Mouse (Mus musculus): ENCODE measurements around the gene Abca8b. TPM values are rescaled to one million over a fixed set of nuclear protein-coding genes. Genes with fewer than 3 reads are reported as not detected.
"Not testable (repeated sequence)": the region's sequence is repeated elsewhere in the genome, so short reads cannot be mapped to it uniquely, and the experiment has no call there.

Abca8b gene
- polyA plus RNA-seq, 1 experiment from 2014 or later = 1.7 TPM

GRCm38 (mm10) chr11:109970521-109970920 is 25.1 kb downstream of the Abca8b start:
- WGBS = 84% methylated on average over 4 of the region's 4 CpGs

DNA sequence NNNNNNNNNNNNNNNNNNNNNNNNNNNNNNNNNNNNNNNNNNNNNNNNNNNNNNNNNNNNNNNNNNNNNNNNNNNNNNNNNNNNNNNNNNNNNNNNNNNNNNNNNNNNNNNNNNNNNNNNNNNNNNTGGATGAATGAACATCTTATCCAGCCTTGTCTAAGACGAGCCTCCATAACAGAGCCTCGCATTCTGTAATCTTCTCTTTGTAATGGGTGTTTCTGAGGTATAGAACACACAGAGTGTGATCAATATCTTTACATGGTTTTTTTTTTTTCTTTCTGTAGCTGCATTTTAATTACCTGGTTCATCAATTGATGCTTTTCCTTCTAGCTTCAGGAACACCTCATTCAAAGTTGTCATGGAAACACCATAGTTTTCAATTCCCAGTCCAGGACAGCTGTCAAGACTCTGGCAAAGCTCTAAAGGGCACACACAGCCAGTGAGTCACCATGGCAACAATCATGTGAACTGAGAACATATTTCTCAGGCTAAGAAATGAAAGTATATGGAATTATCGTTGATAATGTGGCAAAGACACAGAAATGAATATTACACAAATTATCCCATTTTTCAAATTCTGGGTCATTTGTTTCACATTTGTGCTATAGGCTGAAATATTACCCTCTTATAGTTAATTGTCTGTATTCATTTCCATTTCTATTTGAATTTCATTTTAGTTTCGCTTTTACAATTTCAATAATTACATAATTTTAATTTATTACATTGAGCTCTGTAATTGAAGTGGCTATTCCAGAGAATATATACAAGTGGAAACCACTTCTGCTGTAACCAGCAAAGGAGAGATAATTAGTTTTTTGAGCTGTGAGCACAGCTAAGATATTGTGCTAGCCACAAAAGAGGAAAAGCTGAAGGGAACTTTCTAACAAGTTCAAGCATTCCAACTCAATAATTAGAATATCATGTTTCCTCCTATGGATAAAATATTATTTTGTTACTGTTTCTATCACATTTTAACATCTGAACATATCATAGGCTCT is 33.9 kb downstream of the Abca8b start:
- H3K9ac ChIP-seq (replicated peaks) = no peak overlapping the region
- ATAC-seq (ENCODE audit: insufficient number of reproducible peaks, insufficient read depth, low FRiP score, low TSS enrichment, low read depth) = no peak
- WGBS = 88% methylated on average over 4 of the region's 4 CpGs

More at GRCm38 (mm10) chr11:109970521-109970920, 25.1 kb downstream of the Abca8b start:
- Histone ChIP-seq H3K27ac (no peak overlapping the region), H3K4me2 (no peak overlapping the region), H3K9me3 (peaks cover 4% of the 10 kb centered on the region; the same call in 1 of the 2 replicates), H3K4me3 (replicated peaks) (no peak overlapping the region), H3K4me1 (replicated peaks) (no peaks in the 10 kb centered on the region), H3K36me3 (no peaks in the 10 kb centered on the region), H3K9ac (replicated peaks) (no peak overlapping the region), H3K27me3 (no peaks in the 10 kb centered on the region)
- no peak for ATAC-seq (ENCODE audit: insufficient number of reproducible peaks, insufficient read depth, low FRiP score, low TSS enrichment, low read depth)

GRCm38 (mm10) chr11:109955185-109955584 is 40.5 kb downstream of the Abca8b start:
- Histone ChIP-seq H3K27me3 (no peaks in the 10 kb centered on the region), H3K4me3 (replicated peaks) (no peak overlapping the region), H3K4me2 (no peak overlapping the region), H3K9ac (replicated peaks) (no peak overlapping the region), H3K9me3 (no peaks in the 10 kb centered on the region), H3K4me1 (replicated peaks) (no peaks in the 10 kb centered on the region), H3K36me3 (0 out of 2 replicates have a peak, but pooled peaks cover 4% of the 10 kb centered on the region), H3K27ac (no peak overlapping the region)
- WGBS = 92% methylated on average over 1 of the region's 1 CpGs
- ATAC-seq (ENCODE audit: insufficient number of reproducible peaks, insufficient read depth, low FRiP score, low TSS enrichment, low read depth) = no peak

More for the DNA sequence above, 33.9 kb downstream of the Abca8b start:
- Histone ChIP-seq H3K4me3 (replicated peaks) (no peak overlapping the region), H3K27ac (no peak overlapping the region), H3K4me1 (replicated peaks) (no peaks in the 10 kb centered on the region), H3K9me3 (no peaks in the 10 kb centered on the region), H3K36me3 (no peaks in the 10 kb centered on the region), H3K4me2 (no peak overlapping the region), H3K27me3 (no peaks in the 10 kb centered on the region)

- Histone ChIP-seq H3K9me3 (no peaks in the 10 kb centered on the region), H3K4me1 (replicated peaks) (no peaks in the 10 kb centered on the region), H3K4me3 (replicated peaks) (no peak overlapping the region), H3K4me2 (no peak overlapping the region), H3K27ac (no peak overlapping the region), H3K27me3 (no peaks in the 10 kb centered on the region), H3K9ac (replicated peaks) (no peak overlapping the region), H3K36me3 (no peaks in the 10 kb centered on the region)
- no peak for ATAC-seq (ENCODE audit: insufficient number of reproducible peaks, insufficient read depth, low FRiP score, low TSS enrichment, low read depth)
- 86% methylated on average over 5 of the region's 5 CpGs for WGBS
These were observed 58.7 kb downstream of the Abca8b start for GRCm38 (mm10) chr11:109936915-109937314.

DNA sequence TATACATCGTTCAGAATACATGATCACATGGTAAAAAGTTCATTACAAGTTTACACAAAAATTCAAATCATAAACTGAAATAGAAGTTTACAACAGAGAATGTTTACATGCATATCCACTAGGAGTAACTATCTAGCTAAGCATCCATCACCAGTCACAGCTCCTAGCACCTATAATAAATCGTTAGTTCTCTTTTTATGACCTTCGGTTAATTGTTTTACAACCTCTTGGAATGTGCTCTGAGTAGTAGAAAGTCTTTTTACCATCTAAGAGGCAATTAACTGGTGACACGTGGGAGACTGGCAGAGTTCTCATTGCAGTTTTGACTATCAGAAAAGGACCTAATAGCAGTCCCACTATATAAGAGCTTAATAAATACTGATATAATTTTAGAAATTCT is 62.4 kb downstream of the Abca8b start:
- ATAC-seq (ENCODE audit: insufficient number of reproducible peaks, insufficient read depth, low FRiP score, low TSS enrichment, low read depth); H3K27me3 ChIP-seq; H3K36me3 ChIP-seq; H3K9me3 ChIP-seq; H3K4me3 ChIP-seq (replicated peaks); H3K9ac ChIP-seq (replicated peaks); H3K4me1 ChIP-seq (replicated peaks); H3K27ac ChIP-seq; H3K4me2 ChIP-seq: not testable (repeated sequence)
- 4% methylated on average over 4 of the region's 4 CpGs for WGBS

DNA sequence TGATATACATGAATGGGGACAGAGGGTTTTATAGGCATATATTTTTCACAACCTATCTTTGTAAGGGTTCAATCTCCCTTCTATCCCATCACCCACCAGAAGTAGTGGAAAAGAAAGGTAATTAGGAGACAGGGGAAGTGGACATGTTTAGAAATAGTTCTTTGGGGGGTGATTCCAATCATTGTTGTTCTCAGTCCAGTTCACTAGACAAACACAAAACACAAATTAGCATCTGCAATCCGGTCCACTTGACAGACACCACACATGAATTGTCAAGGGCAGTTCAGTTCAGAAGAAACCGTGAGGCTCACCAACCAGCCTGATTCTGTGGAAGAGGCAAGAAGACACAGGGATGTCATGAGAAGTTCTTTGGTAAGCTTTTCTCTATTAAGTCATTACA is 67.2 kb downstream of the Abca8b start:
- peaks cover 10% of the 10 kb centered on the region for H3K4me1 ChIP-seq (replicated peaks)
- H3K9ac ChIP-seq (replicated peaks) = no peak overlapping the region
- H3K27ac ChIP-seq = no peak overlapping the region
- H3K4me2 ChIP-seq = no peak overlapping the region
- no peak for ATAC-seq (ENCODE audit: insufficient number of reproducible peaks, insufficient read depth, low FRiP score, low TSS enrichment, low read depth)
- no peaks in the 10 kb centered on the region for H3K36me3 ChIP-seq
- no peaks in the 10 kb centered on the region for H3K27me3 ChIP-seq
- 87% methylated on average over 2 of the region's 2 CpGs for WGBS
- no peaks in the 10 kb centered on the region for H3K9me3 ChIP-seq
- no peak overlapping the region for H3K4me3 ChIP-seq (replicated peaks)

GRCm38 (mm10) chr11:109926718-109927680 is 68.6 kb downstream of the Abca8b start:
- 62% methylated on average over 7 of the region's 7 CpGs for WGBS
- no peak overlapping the region for H3K27ac ChIP-seq
- ATAC-seq (ENCODE audit: insufficient number of reproducible peaks, insufficient read depth, low FRiP score, low TSS enrichment, low read depth) = no peak

GRCm38 (mm10) chr11:109922236-109922635 is 73.4 kb downstream of the Abca8b start:
- Histone ChIP-seq H3K36me3 (no peaks in the 10 kb centered on the region), H3K4me3 (replicated peaks) (no peak overlapping the region)

More at GRCm38 (mm10) chr11:109926718-109927680, 68.6 kb downstream of the Abca8b start:
- Histone ChIP-seq H3K4me2 (no peak overlapping the region), H3K4me3 (replicated peaks) (no peak overlapping the region), H3K36me3 (no peaks in the 10 kb centered on the region), H3K9ac (replicated peaks) (no peak overlapping the region), H3K27me3 (no peaks in the 10 kb centered on the region), H3K9me3 (no peaks in the 10 kb centered on the region), H3K4me1 (replicated peaks) (peaks cover 10% of the 10 kb centered on the region)

GRCm38 (mm10) chr11:109919480-109919879 is 76.2 kb downstream of the Abca8b start:
- no peaks in the 10 kb centered on the region for H3K4me1 ChIP-seq (replicated peaks)
- H3K9ac ChIP-seq (replicated peaks) = no peak overlapping the region
- 0 out of 2 replicates have a peak, but pooled peaks cover 4% of the 10 kb centered on the region for H3K27me3 ChIP-seq
- 49% methylated on average over 2 of the region's 2 CpGs for WGBS
- H3K27ac ChIP-seq = no peak overlapping the region
- H3K4me2 ChIP-seq = no peak overlapping the region
- no peaks in the 10 kb centered on the region for H3K9me3 ChIP-seq
- no peak overlapping the region for H3K4me3 ChIP-seq (replicated peaks)
- no peak for ATAC-seq (ENCODE audit: insufficient number of reproducible peaks, insufficient read depth, low FRiP score, low TSS enrichment, low read depth)
- no peaks in the 10 kb centered on the region for H3K36me3 ChIP-seq

More at GRCm38 (mm10) chr11:109922236-109922635, 73.4 kb downstream of the Abca8b start:
- H3K27me3 ChIP-seq = no peaks in the 10 kb centered on the region
- no peak overlapping the region for H3K4me2 ChIP-seq
- H3K9ac ChIP-seq (replicated peaks) = no peak overlapping the region
- no peak overlapping the region for H3K27ac ChIP-seq
- ATAC-seq (ENCODE audit: insufficient number of reproducible peaks, insufficient read depth, low FRiP score, low TSS enrichment, low read depth) = no peak
- H3K4me1 ChIP-seq (replicated peaks) = peaks cover 8% of the 10 kb centered on the region
- 91% methylated on average over 3 of the region's 3 CpGs for WGBS
- no peaks in the 10 kb centered on the region for H3K9me3 ChIP-seq

DNA sequence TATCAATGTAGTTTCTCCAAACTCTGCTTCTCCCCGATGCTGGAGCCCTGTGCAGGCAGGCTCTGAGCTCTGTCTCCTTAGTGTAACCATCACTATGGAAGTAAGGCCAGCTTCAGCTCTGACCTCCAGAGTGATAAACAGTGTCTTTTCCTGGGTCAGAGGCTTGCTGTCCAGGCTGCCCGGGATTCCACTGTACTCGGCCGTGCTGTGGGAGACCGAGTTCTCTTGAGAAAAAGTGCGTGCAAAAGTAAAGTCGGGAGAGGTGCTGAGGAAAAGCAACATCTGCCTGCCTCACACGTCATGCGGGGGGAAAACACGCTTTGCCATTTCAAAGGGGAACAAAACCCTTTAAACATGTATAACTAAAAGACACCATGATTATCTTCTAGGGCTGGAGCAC is 79.0 kb downstream of the Abca8b start:
- Histone ChIP-seq H3K27ac (no peak overlapping the region), H3K36me3 (no peaks in the 10 kb centered on the region), H3K27me3 (0 out of 2 replicates have a peak, but pooled peaks cover 4% of the 10 kb centered on the region), H3K4me2 (no peak overlapping the region), H3K4me1 (replicated peaks) (no peaks in the 10 kb centered on the region), H3K9me3 (no peaks in the 10 kb centered on the region), H3K9ac (replicated peaks) (no peak overlapping the region), H3K4me3 (replicated peaks) (no peak overlapping the region)
- no peak for ATAC-seq (ENCODE audit: insufficient number of reproducible peaks, insufficient read depth, low FRiP score, low TSS enrichment, low read depth)
- 88% methylated on average over 10 of the region's 10 CpGs for WGBS

GRCm38 (mm10) chr11:109913156-109913555 is 82.5 kb downstream of the Abca8b start:
- H3K9ac ChIP-seq (replicated peaks); H3K4me1 ChIP-seq (replicated peaks); H3K27ac ChIP-seq; H3K4me2 ChIP-seq; ATAC-seq (ENCODE audit: insufficient number of reproducible peaks, insufficient read depth, low FRiP score, low TSS enrichment, low read depth); H3K27me3 ChIP-seq; H3K9me3 ChIP-seq; H3K4me3 ChIP-seq (replicated peaks); H3K36me3 ChIP-seq: not testable (repeated sequence)
- 93% methylated on average over 7 of the region's 8 CpGs for WGBS

Measured in limb, embryonic 12.5 days (tissue).